Mouse (Mus musculus) forebrain, embryonic 11.5 days (tissue): ENCODE measurements around the gene Ccdc151. TPM values are rescaled to one million over a fixed set of nuclear protein-coding genes. Genes with fewer than 3 reads are reported as not detected.

Source experiments
- polyA plus RNA-seq: library from polyadenylated mRNA; unstranded; fragments of >200 nt; fragmentation: Nextera tagmentation; extraction: Ambion mirVana; gene quantifications from 2 replicates; pipeline ENCODE4 v1.2.1, GENCODE M21; 2014

Gene Ccdc151
- polyA plus RNA-seq, 1 experiment from 2014 or later: 6.9 TPM

Other genes starting within 250 kb of the Ccdc151 start
- gene Spc24, start 242.3 kb downstream of the Ccdc151 start, polyA plus RNA-seq: 138 and 162 TPM in 2 replicates
- 5.1 and 5.9 TPM in 2 replicates for gene Kank2, start 203.9 kb downstream of the Ccdc151 start, polyA plus RNA-seq
- gene Angptl8, start 167.1 kb downstream of the Ccdc151 start, polyA plus RNA-seq: 0.60 TPM in 1 of 2 replicates, not detected in the other
- 25.5 and 27.5 TPM in 2 replicates for gene Dock6, start 150.0 kb downstream of the Ccdc151 start, polyA plus RNA-seq
- gene Rab3d, start 84.4 kb downstream of the Ccdc151 start, polyA plus RNA-seq: 7.5 and 8.7 TPM in 2 replicates
- gene Ccdc159, start 75.2 kb downstream of the Ccdc151 start, polyA plus RNA-seq: 4.4 and 4.5 TPM in 2 replicates
- gene Tmem205, start 75.1 kb downstream of the Ccdc151 start, polyA plus RNA-seq: 30.3 and 31.0 TPM in 2 replicates
- gene Plppr2, start 65.6 kb downstream of the Ccdc151 start, polyA plus RNA-seq: 24.2 and 27.1 TPM in 2 replicates
- 18.5 and 22.2 TPM in 2 replicates for gene Swsap1, start 46.9 kb downstream of the Ccdc151 start, polyA plus RNA-seq
- gene Epor, start 39.1 kb downstream of the Ccdc151 start, polyA plus RNA-seq: 6.7 and 7.0 TPM in 2 replicates
- gene Rgl3, start 13.2 kb downstream of the Ccdc151 start, polyA plus RNA-seq: 1.1 and 3.4 TPM in 2 replicates
- 86.9 and 94.3 TPM in 2 replicates for gene Prkcsh, start 172 bp upstream of the Ccdc151 start, polyA plus RNA-seq
- gene Elavl3, start 49.4 kb upstream of the Ccdc151 start, polyA plus RNA-seq: 53.5 and 60.0 TPM in 2 replicates
- not detected in 2 replicates for gene Gm49318, start 68.6 kb upstream of the Ccdc151 start, polyA plus RNA-seq
- gene Zfp653, start 68.7 kb upstream of the Ccdc151 start, polyA plus RNA-seq: 10.9 and 11.8 TPM in 2 replicates
- gene Ecsit, start 82.8 kb upstream of the Ccdc151 start, polyA plus RNA-seq: 34.6 and 39.6 TPM in 2 replicates
- gene Cnn1, start 96.6 kb upstream of the Ccdc151 start, polyA plus RNA-seq: 1.00 and 1.2 TPM in 2 replicates
- 205 and 233 TPM in 2 replicates for gene Elof1, start 114.5 kb upstream of the Ccdc151 start, polyA plus RNA-seq
- gene Acp5, start 133.1 kb upstream of the Ccdc151 start, polyA plus RNA-seq: 17.8 and 20.7 TPM in 2 replicates
- gene Pigyl, start 154.2 kb upstream of the Ccdc151 start, polyA plus RNA-seq: 59.9 and 62.5 TPM in 2 replicates
- gene Zfp872, start 185.5 kb upstream of the Ccdc151 start, polyA plus RNA-seq: 0.17 and 0.90 TPM in 2 replicates
- 13.5 and 14.7 TPM in 2 replicates for gene Zfp809, start 223.1 kb upstream of the Ccdc151 start, polyA plus RNA-seq